Mouse (Mus musculus): Measurements from ENCODE around the gene Tmem38b.

The Tmem38b gene

GRCm38 (mm10) chr4:53882921-53883682 is 57.3 kb downstream of the Tmem38b start:
- no peak for DNase-seq (ENCODE audit: inconsistent age in 2 of 2, low spot score in 1 of 2)

- DNase-seq (ENCODE audit: inconsistent age in 2 of 2, low spot score in 1 of 2), result peak; percentile 32 to 87
These were observed 58.8 kb downstream of the Tmem38b start for GRCm38 (mm10) chr4:53884351-53885245.

DNA sequence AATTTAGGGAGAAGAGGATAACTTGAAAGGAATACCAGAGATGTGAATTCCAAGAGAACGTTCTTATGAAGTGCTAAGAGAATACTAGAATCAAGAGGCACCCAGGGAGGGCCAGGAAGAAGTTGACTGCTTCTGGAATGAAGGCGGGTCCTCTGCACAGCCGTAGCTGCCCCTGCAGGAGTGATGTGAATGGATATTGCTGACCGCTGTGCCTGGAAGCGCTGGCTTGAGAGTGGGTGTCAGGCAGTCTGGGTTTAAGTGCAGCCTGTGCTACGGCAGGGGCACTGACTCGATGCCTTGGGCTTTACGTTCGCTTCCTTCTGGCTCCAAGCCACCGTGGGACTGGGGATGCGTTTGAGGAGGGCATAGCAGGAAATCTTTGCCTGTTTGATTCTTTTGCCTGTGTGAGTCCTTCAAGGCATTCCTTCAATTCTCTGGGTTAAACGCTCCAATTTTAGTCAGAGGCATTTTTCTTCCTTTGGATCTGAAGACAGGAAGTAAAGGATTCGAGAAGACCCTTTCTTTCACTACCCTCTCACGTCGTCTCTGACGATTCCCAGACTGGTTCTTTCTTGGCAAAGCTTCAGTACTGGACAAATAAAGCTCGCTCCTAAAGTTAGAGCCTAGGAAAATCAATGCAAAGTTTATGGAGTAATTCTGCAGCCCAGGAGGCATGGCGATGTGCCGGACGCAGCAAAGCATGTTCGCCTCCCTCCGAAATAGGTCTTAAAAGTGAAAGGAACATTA is 60.7 kb downstream of the Tmem38b start:
- no peak for DNase-seq (ENCODE audit: inconsistent age in 2 of 2, low spot score in 1 of 2)

GRCm38 (mm10) chr4:53895335-53895734 is 69.5 kb downstream of the Tmem38b start:
- DNase-seq (ENCODE audit: inconsistent age in 2 of 2, low spot score in 1 of 2), result no peak

DNA sequence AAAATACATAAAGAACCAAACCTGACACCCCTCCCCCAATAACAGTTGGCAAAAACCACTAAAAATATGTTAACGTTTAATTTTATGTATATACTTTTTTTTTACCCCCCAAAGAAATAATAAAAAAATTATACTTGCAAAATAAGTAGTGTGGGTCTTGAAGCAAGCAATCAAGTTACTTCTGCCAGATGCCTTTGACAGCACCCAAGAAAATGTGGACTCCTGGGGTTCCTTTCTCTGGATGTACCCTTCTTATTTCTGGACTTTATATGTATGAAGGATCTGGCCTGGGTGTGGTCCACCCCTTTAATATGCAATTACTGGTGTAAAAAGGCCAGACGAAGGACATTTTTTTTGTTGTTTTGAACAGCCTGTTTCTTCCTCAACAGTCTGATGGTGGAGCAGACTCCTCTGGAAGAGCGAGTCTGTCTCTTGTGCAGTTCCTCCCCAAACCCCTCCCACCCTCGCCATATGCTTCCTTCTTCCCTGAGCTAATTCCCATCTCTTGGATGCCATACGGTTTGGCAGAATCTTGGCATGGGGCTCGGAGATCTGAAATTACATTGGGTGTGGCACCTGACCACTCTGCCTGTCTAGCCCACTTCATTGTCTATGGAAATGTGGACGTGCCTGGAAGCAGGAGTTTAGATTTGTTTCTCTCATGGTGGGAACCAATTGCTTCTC is 70.4 kb downstream of the Tmem38b start:
- DNase-seq (ENCODE audit: inconsistent age in 2 of 2, low spot score in 1 of 2), result no peak

DNA sequence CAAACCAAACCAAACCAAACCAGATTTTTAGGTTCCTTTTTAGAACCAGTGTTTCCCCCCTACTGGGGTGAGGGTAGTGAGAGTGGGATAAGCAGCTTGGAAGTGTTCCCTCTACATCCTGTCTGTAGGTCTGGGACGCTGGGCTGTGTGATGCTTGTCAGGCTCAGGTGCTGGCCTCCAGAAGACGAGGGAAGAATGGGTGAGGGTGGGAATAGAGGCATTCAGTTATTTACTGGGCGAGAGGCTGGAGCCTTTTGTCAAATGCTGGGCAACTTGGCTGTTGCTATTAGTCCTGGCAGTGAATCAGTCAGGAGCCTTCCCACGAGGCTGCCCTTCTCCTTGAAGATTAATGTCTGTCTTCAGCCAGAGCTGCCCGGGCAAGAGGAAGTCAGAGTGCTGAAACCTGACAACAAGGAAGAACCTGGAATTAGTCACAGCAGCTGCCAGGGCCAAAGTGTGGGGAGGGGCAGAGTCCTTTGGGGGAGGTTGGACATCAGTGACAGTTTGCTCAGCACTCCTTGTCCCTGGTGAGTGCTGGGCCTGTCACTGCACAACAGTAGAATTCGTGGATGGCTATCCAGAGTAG is 74.6 kb downstream of the Tmem38b start:
- DNase-seq (ENCODE audit: inconsistent age in 2 of 2, low spot score in 1 of 2), result peak; percentile 87 to 91

GRCm38 (mm10) chr4:53904335-53904734 is 78.5 kb downstream of the Tmem38b start:
- DNase-seq (ENCODE audit: inconsistent age in 2 of 2, low spot score in 1 of 2), result no peak

DNA sequence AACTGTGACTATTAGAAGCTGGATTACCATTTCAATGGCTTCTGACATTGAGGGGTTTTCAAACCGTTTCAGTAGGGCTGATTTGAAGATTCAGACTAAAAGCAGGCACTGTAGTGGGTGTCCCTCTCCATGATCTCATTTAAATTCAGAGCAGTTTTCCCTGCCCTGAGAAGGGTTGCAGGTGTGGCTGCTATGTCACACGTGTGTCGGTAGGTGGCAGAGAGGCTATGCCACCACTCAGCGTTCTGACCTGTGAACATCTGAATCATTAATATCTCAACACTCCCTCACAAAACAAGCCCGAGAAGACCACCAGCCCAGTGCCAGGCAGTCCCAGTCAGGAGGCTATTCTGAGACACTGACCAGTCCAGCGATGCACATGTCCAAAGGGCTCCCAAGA is 79.7 kb downstream of the Tmem38b start:
- DNase-seq (ENCODE audit: inconsistent age in 2 of 2, low spot score in 1 of 2), result peak in 1 of 2 experiments; percentile 39

DNA sequence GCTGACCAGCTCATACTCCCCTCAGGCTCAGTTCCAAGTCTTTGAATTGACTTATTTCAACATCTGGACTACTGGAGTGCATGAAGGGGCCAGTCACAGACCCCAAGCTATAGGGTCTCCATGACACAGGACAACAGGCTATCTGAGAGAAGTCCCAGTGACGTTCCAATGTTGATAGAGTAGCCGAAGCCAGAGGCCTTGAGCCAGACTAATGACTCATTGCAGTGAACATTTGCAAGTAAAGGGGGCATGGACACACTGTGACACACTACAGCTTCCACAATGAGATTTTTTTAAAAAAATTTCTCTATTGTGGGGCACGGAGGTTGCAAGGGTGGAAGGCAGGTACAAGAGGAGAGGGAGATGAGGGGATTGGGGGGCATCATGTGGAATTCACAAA is 81.2 kb downstream of the Tmem38b start:
- DNase-seq (ENCODE audit: inconsistent age in 2 of 2, low spot score in 1 of 2), result peak; percentile 60 to 81

Data from adrenal gland, adult (tissue).